Mouse (Mus musculus) forebrain, embryonic 11.5 days (tissue): Measurements from ENCODE around the gene Epo. TPM values are rescaled to one million over a fixed set of nuclear protein-coding genes. Genes with fewer than 3 reads are reported as not detected.

Experiments
- ATAC-seq: fragments of 200-750 bp; cut with Nextera tagmentation; replicated peaks from 2 replicates; pipeline ENCODE4 v1.8.0; 2017; ENCODE audit warnings: moderate TSS enrichment; ENCODE audit not compliant: low FRiP score
- DNase-seq: peaks from one replicate; pipeline ENCODE4 v3.0.0-alpha.2; 2017; ENCODE audit warnings: low spot score
- H3K27ac ChIP-seq: fragments of 300-500 bp; sonication (generic); 2 replicates; pipeline ENCODE4 v1.5.1; 2014; ENCODE audit warnings: low read depth, low read length
- H3K27me3 ChIP-seq: fragments of 300-500 bp; sonication (generic); 2 replicates; pipeline ENCODE4 v1.6.1; 2014; ENCODE audit warnings: mild to moderate bottlenecking, low read length, mixed read lengths; ENCODE audit not compliant: control insufficient read depth, insufficient read depth
- H3K36me3 ChIP-seq: fragments of 300-500 bp; sonication (generic); 2 replicates; pipeline ENCODE4 v1.6.1; 2014; ENCODE audit warnings: mild to moderate bottlenecking, low read length, moderate library complexity, mixed read lengths; ENCODE audit not compliant: control insufficient read depth, insufficient read depth
- H3K4me1 ChIP-seq: fragments of 300-500 bp; sonication (generic); replicated peaks from 2 replicates; pipeline ENCODE4 v1.6.1; 2014; ENCODE audit warnings: low read length, mixed read lengths; ENCODE audit not compliant: control insufficient read depth, insufficient read depth
- H3K4me2 ChIP-seq: fragments of 300-500 bp; sonication (generic); 2 replicates; pipeline ENCODE4 v1.6.1; 2014; ENCODE audit warnings: low read depth, mild to moderate bottlenecking, low read length, moderate library complexity, mixed read lengths; ENCODE audit not compliant: severe bottlenecking
- H3K4me3 ChIP-seq: fragments of 300-500 bp; sonication (generic); 2 replicates; pipeline ENCODE4 v1.5.1; 2014; ENCODE audit warnings: low read depth, low read length
- H3K9ac ChIP-seq: fragments of 300-500 bp; sonication (generic); 2 replicates; pipeline ENCODE4 v1.6.1; 2014; ENCODE audit warnings: low read length
- H3K9me3 ChIP-seq: fragments of 300-500 bp; sonication (generic); 2 replicates; pipeline ENCODE4 v1.6.1; 2016; ENCODE audit warnings: low read length, mixed read lengths; ENCODE audit not compliant: control insufficient read depth
- WGBS: fragments of 180-500 bp; shearing (Covaris S2); extraction: QIAGEN DNeasy Blood & Tissue Kit; methylation state at CpG from one replicate; pipeline ENCODE4 v1.1.7; 2014; 5-methylcytosine and 5-hydroxymethylcytosine counted together
- polyA plus RNA-seq: library from polyadenylated mRNA; unstranded; fragments of >200 nt; fragmentation: Nextera tagmentation; extraction: Ambion mirVana; gene quantifications from 2 replicates; pipeline ENCODE4 v1.2.1, GENCODE M21; 2014

The Epo gene
- polyA plus RNA-seq, 1 experiment from 2014 or later: 0.84 TPM

DNA sequence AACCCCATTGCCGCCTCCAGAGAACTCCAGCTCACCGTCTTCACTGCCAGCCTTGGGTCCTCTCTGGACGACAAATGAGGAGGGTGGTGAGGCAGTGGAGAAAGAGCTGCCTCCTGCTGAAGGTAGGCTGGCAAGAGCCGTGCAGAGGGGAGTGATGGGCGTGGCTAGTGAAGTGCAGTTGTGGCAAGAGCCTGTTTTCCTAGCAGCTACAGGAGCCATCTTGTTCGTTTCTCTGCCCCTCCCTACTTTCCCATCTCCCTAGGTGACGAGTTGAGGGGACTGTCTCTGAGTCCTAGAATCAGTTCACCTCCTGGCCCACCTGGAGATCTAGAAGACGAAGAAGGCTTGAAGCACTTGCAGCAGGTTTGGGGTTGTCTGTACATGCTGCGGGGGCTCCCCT is 11.2 kb downstream of the Epo start:
- Histone ChIP-seq H3K27ac (no peak overlapping the region), H3K4me3 (no peak overlapping the region)
- 79% methylated on average over 9 of the region's 9 CpGs for WGBS

GRCm38 (mm10) chr5:137519691-137520550 is 13.1 kb downstream of the Epo start:
- H3K4me1 ChIP-seq: no peaks in the 10 kb centered on the region
- H3K27me3 ChIP-seq: no peaks in the 10 kb centered on the region
- no peaks in the 10 kb centered on the region for H3K9me3 ChIP-seq
- H3K4me3 ChIP-seq: no peak overlapping the region
- no peak overlapping the region for H3K4me2 ChIP-seq
- H3K27ac ChIP-seq: no peak overlapping the region
- ATAC-seq (no peak), DNase-seq (no peak)
- 95% methylated on average over 27 of the region's 27 CpGs for WGBS
- H3K36me3 ChIP-seq: peaks cover 29% of the 10 kb centered on the region
- H3K9ac ChIP-seq: no peak overlapping the region

More for the DNA sequence above, 11.2 kb downstream of the Epo start:
- peaks cover 29% of the 10 kb centered on the region for H3K36me3 ChIP-seq
- DNase-seq: no peak
- no peaks in the 10 kb centered on the region for H3K9me3 ChIP-seq
- no peaks in the 10 kb centered on the region for H3K27me3 ChIP-seq
- H3K9ac ChIP-seq: no peak overlapping the region
- no peak overlapping the region for H3K4me2 ChIP-seq
- peaks cover 4% of the 10 kb centered on the region for H3K4me1 ChIP-seq
- ATAC-seq: no peak

GRCm38 (mm10) chr5:137518436-137518835 is 14.6 kb downstream of the Epo start, which contains the start of gene Gigyf1:
Gigyf1 (plus strand) TSS chr5:137518548.
- ATAC-seq: no peak

GRCm38 (mm10) chr5:137514811-137515210 is 18.2 kb downstream of the Epo start:
- no peak overlapping the region for H3K9ac ChIP-seq
- no peaks in the 10 kb centered on the region for H3K27me3 ChIP-seq
- H3K9me3 ChIP-seq: no peaks in the 10 kb centered on the region
- H3K4me1 ChIP-seq: peaks cover 4% of the 10 kb centered on the region; the same call in 1 of the 2 replicates
- H3K4me2 ChIP-seq: no peak overlapping the region
- no peak for ATAC-seq
- DNase-seq: no peak
- H3K36me3 ChIP-seq: peaks cover 3% of the 10 kb centered on the region; the same call in 1 of the 2 replicates
- no peak overlapping the region for H3K27ac ChIP-seq
- WGBS: 98% methylated on average over 3 of the region's 3 CpGs
- no peak overlapping the region for H3K4me3 ChIP-seq

More at GRCm38 (mm10) chr5:137518436-137518835, 14.6 kb downstream of the Epo start, which contains the start of gene Gigyf1:
- H3K9ac ChIP-seq: no peak within 1 kb of the TSS
- H3K4me1 ChIP-seq: no peaks in the 10 kb centered on the region
- H3K27ac ChIP-seq: no peak within 1 kb of the TSS
- H3K36me3 ChIP-seq: peaks cover 20% of the 10 kb centered on the region
- 78% methylated on average over 5 of the region's 5 CpGs for WGBS
- peak; percentile 66 for DNase-seq
- H3K4me2 ChIP-seq: no peak within 1 kb of the TSS
- no peaks in the 10 kb centered on the region for H3K27me3 ChIP-seq
- H3K4me3 ChIP-seq: no peak within 1 kb of the TSS
- H3K9me3 ChIP-seq: no peaks in the 10 kb centered on the region

DNA sequence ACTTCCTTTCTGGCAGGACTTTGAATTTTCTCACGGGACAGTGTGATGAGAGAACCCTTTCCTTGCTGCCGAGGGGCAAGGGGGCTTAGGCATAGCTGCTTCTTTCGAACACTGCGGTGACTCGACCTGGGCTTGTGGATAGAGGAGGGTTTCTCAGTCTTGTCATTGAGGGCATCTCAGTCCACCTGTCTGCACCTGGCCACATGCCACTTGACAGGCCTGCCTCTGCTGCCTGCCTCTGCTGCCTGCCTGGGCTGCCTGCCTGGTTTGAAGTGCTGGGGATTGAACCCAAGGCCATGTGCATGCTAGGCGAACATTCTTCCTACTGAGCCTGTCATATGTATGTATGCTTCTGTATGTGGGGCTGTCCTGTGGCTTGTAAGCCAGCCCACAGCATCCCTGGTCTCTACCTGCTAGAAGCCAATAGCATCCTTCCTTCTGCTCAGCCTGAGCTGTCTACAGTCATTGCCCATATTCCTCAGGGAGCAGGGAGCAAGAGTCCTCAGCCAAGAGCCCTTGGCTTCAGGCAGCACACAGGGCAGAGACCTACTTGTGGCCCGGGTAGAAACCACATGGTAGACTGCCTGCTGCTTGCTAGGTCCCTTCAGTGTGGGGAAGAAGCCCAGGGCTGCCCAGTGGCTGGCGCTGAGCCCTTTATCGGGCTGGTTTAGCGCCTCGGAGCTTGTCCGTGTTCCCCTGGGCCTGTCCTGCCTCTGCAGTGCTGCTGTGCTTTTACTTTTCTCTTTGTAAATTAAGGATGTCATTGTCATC is 18.9 kb downstream of the Epo start:
- Histone ChIP-seq H3K9ac (no peak overlapping the region), H3K4me3 (no peak overlapping the region), H3K27me3 (no peaks in the 10 kb centered on the region), H3K27ac (no peak overlapping the region), H3K4me1 (peaks cover 4% of the 10 kb centered on the region; the same call in 1 of the 2 replicates), H3K4me2 (no peak overlapping the region), H3K36me3 (no peaks in the 10 kb centered on the region; the same call in 1 of the 2 replicates), H3K9me3 (no peaks in the 10 kb centered on the region)
- WGBS: 95% methylated on average over 12 of the region's 12 CpGs
- ATAC-seq: no peak
- no peak for DNase-seq

DNA sequence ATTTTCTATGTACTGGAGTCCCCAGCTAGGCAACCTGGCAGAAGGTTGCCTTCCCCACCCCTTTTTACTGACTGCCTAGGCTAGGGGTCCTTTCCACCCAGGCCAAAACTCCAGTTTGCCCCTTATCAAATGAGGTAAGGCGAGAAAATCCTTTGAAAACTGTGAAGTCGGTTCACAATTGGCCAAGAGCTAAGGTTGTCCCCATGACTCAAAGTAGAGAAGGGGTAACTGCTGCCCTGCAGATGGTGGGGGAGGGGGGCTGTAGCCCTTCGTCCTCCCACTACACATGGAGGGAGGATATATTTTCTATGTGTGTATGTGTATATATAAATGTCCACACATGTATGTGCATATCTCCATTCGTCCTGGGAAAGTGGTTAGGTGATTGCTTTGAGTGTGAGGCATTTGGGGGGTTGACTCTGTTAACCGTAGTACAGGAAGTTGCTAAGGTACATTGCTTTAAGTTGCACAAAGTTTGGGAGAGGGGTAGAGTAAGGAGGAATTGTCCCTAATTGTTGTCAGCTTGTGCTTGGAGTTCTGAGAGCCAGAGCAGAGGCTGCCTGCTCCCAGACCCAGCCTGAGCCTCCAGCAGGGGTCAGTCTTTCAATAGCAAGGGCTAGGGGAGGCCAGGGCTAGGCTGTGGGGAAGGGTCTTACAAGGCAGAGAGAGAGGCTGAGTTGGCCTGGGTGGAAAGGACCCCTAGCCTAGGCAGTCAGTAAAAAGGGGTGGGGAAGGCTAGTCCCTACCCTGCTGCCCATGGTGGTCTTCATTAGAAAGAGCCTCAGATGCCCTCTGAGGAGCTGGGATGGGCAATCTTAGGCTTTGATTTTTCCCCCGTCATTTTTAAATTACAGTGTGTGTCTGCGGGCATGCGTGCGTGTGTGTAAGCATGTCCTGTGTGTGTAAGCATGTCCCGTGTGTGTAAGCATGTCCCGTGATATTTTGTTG is 19.9 kb downstream of the Epo start:
- Histone ChIP-seq H3K9ac (no peak overlapping the region), H3K4me1 (peaks cover 4% of the 10 kb centered on the region; the same call in 1 of the 2 replicates)

DNA sequence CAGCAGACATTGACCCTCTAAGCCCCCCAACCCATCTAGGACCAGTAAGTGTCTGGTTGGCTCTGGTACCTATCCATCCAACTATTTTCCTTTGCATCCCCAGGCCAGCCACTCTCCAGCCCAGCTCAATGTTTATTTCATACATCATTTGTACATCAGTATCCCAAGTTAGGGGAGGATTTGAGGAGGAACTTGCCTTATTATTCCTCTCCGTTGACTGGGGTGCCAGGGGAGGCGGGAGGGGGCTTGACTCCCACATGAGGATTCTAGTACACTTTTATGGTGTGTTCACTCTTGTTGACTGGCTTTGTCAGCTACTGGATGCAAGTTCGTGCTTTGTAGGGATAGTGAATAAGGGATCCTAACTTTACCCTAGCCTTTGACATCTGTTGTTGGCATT is 21.3 kb downstream of the Epo start:
- no peak overlapping the region for H3K27ac ChIP-seq
- H3K27me3 ChIP-seq: no peaks in the 10 kb centered on the region
- peak overlapping the region; percentile 98 for H3K9ac ChIP-seq
- no peaks in the 10 kb centered on the region for H3K36me3 ChIP-seq
- H3K4me2 ChIP-seq: peak overlapping the region; percentile 81
- peaks cover 4% of the 10 kb centered on the region; the same call in 1 of the 2 replicates for H3K4me1 ChIP-seq
- DNase-seq (no peak), ATAC-seq (no peak)
- H3K9me3 ChIP-seq: no peaks in the 10 kb centered on the region
- H3K4me3 ChIP-seq: peak overlapping the region; percentile 100
- WGBS: 71% methylated on average over 3 of the region's 3 CpGs

More for the DNA sequence above, 19.9 kb downstream of the Epo start:
- Histone ChIP-seq H3K4me2 (0 out of 2 replicates have a peak overlapping the region, but pooled peaks have one; percentile 11), H3K36me3 (no peaks in the 10 kb centered on the region), H3K4me3 (no peak overlapping the region), H3K9me3 (no peaks in the 10 kb centered on the region), H3K27ac (no peak overlapping the region), H3K27me3 (no peaks in the 10 kb centered on the region)
- ATAC-seq (peak; percentile 39; the same call in 1 of the 2 replicates), DNase-seq (peak; percentile 74)
- WGBS: 81% methylated on average over 11 of the region's 11 CpGs
